Mouse (Mus musculus) midbrain, embryonic 14.5 days (tissue): ENCODE measurements around the gene Slfn5. TPM values are rescaled to one million over a fixed set of nuclear protein-coding genes. Genes with fewer than 3 reads are reported as not detected.

ENCODE experiments used
- ATAC-seq: fragments of 200-750 bp; cut with Nextera tagmentation; 2 replicates; pipeline ENCODE4 v1.8.0; 2017; ENCODE audit warnings: moderate number of reproducible peaks, moderate library complexity; ENCODE audit not compliant: low FRiP score, low TSS enrichment
- DNase-seq: peaks from one replicate; pipeline ENCODE4 v3.0.0-alpha.2; 2015
- H3K27ac ChIP-seq: fragments of 300-500 bp; sonication (generic); replicated peaks from 2 replicates; pipeline ENCODE4 v1.5.1; 2014; ENCODE audit warnings: mild to moderate bottlenecking, low read depth, low read length, moderate library complexity
- H3K27me3 ChIP-seq: fragments of 300-500 bp; sonication (generic); 2 replicates; pipeline ENCODE4 v1.6.1; 2014; ENCODE audit warnings: low read length, control low read depth, mixed read lengths; ENCODE audit not compliant: control insufficient read depth, insufficient read depth
- H3K36me3 ChIP-seq: fragments of 300-500 bp; sonication (generic); 2 replicates; pipeline ENCODE4 v1.6.1; 2014; ENCODE audit warnings: low read length, control low read depth; ENCODE audit not compliant: control insufficient read depth, insufficient read depth
- H3K4me1 ChIP-seq: fragments of 300-500 bp; sonication (generic); 2 replicates; pipeline ENCODE4 v1.6.1; 2014; ENCODE audit warnings: mild to moderate bottlenecking, antibody characterized with exemption, low read length, control low read depth; ENCODE audit not compliant: control insufficient read depth, insufficient read depth
- H3K4me2 ChIP-seq: fragments of 300-500 bp; sonication (generic); 2 replicates; pipeline ENCODE4 v1.6.1; 2014; ENCODE audit warnings: mild to moderate bottlenecking, low read length, moderate library complexity
- H3K4me3 ChIP-seq: fragments of 300-500 bp; sonication (generic); replicated peaks from 2 replicates; pipeline ENCODE4 v1.5.1; 2014; ENCODE audit warnings: low read depth, low read length
- H3K9ac ChIP-seq: fragments of 300-500 bp; sonication (generic); replicated peaks from 2 replicates; pipeline ENCODE4 v1.6.1; 2014; ENCODE audit warnings: mild to moderate bottlenecking, low read length, moderate library complexity
- H3K9me3 ChIP-seq: fragments of 300-500 bp; sonication (generic); 2 replicates; pipeline ENCODE4 v1.6.1; 2016; ENCODE audit warnings: low read length, control low read depth, mixed read lengths; ENCODE audit not compliant: control insufficient read depth
- WGBS: fragments of 180-500 bp; shearing (Covaris S2); extraction: QIAGEN DNeasy Blood & Tissue Kit; methylation state at CpG from one replicate; pipeline ENCODE4 v1.1.7; 2014; 5-methylcytosine and 5-hydroxymethylcytosine counted together
- polyA plus RNA-seq: library from polyadenylated mRNA; unstranded; fragments of >200 nt; fragmentation: Nextera tagmentation; extraction: Ambion mirVana; gene quantifications from 2 replicates; pipeline ENCODE4 v1.2.1, GENCODE M21; 2014

Slfn5 gene
- polyA plus RNA-seq, 1 experiment from 2014 or later = 2.6 TPM

- H3K36me3 ChIP-seq = no peaks in the 10 kb centered on the region
- WGBS = 76% methylated on average over 9 of the region's 9 CpGs
- ATAC-seq = no peak
- H3K4me1 ChIP-seq = no peaks in the 10 kb centered on the region
- H3K27me3 ChIP-seq = peaks cover 34% of the 10 kb centered on the region
- H3K9ac ChIP-seq = no peak overlapping the region
- no peak for DNase-seq
- no peaks in the 10 kb centered on the region for H3K9me3 ChIP-seq
- H3K4me2 ChIP-seq = no peak overlapping the region
- no peak overlapping the region for H3K27ac ChIP-seq
- no peak overlapping the region for H3K4me3 ChIP-seq
These were observed 1.7 kb downstream of the Slfn5 start for GRCm38 (mm10) chr11:82952612-82953542.

DNA sequence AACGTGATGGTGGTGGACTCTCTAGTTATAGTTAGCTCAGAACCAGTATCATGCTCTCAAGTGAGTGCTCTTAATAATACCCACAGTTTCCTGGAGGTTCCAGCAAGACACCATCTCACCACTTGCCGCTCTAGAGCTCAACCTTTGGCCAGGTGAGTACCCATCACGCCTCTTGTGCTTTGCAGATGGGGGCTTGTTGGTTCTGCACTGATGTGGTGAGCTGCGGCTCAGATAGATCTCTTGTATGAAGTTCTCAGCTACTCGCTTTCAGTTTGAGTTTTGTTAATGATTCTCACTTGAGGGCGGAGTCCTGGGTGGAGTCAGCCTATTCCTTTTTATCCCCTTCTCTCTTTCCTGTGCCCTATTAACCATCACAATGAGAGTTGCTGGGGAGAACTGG is 3.5 kb downstream of the Slfn5 start:
- DNase-seq = no peak
- no peaks in the 10 kb centered on the region for H3K4me1 ChIP-seq
- H3K9me3 ChIP-seq = no peaks in the 10 kb centered on the region
- H3K4me3 ChIP-seq = no peak overlapping the region
- H3K27ac ChIP-seq = no peak overlapping the region
- ATAC-seq = no peak
- H3K9ac ChIP-seq = no peak overlapping the region
- 80% methylated on average over 6 of the region's 6 CpGs for WGBS
- peaks cover 34% of the 10 kb centered on the region for H3K27me3 ChIP-seq
- H3K4me2 ChIP-seq = no peak overlapping the region
- H3K36me3 ChIP-seq = no peaks in the 10 kb centered on the region

GRCm38 (mm10) chr11:82956925-82957324 is 5.8 kb downstream of the Slfn5 start:
- Histone ChIP-seq H3K27ac (no peak overlapping the region), H3K4me1 (no peaks in the 10 kb centered on the region), H3K9me3 (no peaks in the 10 kb centered on the region), H3K36me3 (no peaks in the 10 kb centered on the region), H3K4me3 (no peak overlapping the region), H3K9ac (no peak overlapping the region), H3K4me2 (no peak overlapping the region), H3K27me3 (peaks cover 16% of the 10 kb centered on the region)
- DNase-seq = no peak
- ATAC-seq = no peak
- 74% methylated on average over 10 of the region's 10 CpGs for WGBS

- WGBS = 20% methylated on average over 4 of the region's 4 CpGs
- Histone ChIP-seq H3K4me2 (no peak overlapping the region), H3K9ac (no peak overlapping the region), H3K4me3 (no peak overlapping the region), H3K4me1 (no peaks in the 10 kb centered on the region), H3K9me3 (no peaks in the 10 kb centered on the region), H3K36me3 (no peaks in the 10 kb centered on the region), H3K27me3 (no peaks in the 10 kb centered on the region), H3K27ac (no peak overlapping the region)
- ATAC-seq (no peak), DNase-seq (peak; percentile 59)
These were observed 8.5 kb downstream of the Slfn5 start for GRCm38 (mm10) chr11:82959613-82960012.

DNA sequence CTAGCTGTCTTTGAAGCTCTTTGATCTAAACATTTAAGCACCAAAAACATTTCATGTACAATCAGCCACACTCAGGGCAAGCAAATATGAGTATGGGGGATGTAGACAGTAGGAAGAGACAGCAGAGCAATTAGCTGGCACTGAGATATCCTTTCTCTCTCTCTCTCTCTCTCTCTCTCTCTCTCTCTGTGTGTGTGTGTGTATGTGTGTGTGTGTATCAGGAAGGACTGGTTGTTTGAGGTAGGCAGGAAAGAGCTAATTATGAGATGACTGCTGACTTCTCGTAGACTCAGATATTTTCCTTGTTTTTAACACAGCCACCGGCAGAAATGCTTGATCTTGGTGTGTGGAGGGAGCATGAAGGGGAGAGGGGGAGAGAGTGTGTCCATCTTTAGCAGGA is 10.6 kb downstream of the Slfn5 start:
- no peak overlapping the region for H3K4me2 ChIP-seq
- no peaks in the 10 kb centered on the region for H3K36me3 ChIP-seq
- no peak for ATAC-seq
- DNase-seq = no peak
- no peaks in the 10 kb centered on the region for H3K4me1 ChIP-seq
- 94% methylated on average over 2 of the region's 2 CpGs for WGBS
- H3K27me3 ChIP-seq = no peaks in the 10 kb centered on the region
- no peak overlapping the region for H3K9ac ChIP-seq
- H3K4me3 ChIP-seq = no peak overlapping the region
- H3K9me3 ChIP-seq = no peaks in the 10 kb centered on the region
- no peak overlapping the region for H3K27ac ChIP-seq

- ATAC-seq = no peak
- Histone ChIP-seq H3K9me3 (no peaks in the 10 kb centered on the region), H3K36me3 (no peaks in the 10 kb centered on the region), H3K27ac (no peak overlapping the region), H3K9ac (no peak overlapping the region), H3K4me3 (no peak overlapping the region), H3K27me3 (no peaks in the 10 kb centered on the region), H3K4me1 (no peaks in the 10 kb centered on the region), H3K4me2 (no peak overlapping the region)
- 92% methylated on average over 8 of the region's 8 CpGs for WGBS
- no peak for DNase-seq
These were observed 11.1 kb downstream of the Slfn5 start for GRCm38 (mm10) chr11:82962215-82962614.

DNA sequence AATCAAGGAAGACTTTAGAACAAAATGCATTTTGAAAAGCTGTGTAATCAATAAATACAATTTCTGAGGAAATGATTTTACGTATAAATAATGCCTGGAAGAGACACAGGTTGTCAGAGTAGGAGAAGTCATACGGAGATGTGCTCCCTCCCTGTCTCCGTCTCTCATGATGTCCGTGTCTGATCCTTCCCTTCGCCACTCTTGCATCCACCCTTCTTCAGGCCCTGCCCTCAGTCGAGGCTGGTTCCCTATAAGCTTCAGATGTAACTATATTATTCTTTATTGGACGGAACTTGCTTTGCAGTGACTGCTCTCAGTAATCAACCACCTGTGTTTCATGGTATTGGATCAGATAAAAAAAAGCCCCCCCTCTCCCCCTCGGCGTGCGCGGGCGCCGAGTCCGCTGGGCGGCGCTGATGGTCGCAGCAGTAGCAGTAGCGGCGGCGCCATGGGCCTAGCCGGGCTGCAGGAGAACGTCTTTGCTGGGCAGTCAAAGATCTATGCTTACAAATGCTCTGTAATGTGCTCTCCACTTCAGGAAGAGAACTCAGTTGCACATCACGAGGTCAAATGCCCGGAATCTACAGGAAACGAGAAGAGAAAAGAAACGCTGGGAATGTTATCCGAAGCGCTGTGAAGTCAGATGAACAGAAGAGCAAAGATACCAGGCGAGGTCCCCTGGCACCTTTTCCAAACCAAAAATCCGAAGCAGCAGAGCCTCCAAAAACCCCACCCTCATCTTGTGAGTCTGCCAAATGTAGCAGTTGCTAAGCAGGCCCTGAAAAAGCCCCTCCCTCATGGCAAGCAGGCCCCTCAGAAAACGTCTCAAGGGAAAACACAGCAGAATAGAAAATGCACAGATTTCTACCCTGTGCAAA is 19.8 kb downstream of the Slfn5 start:
- no peak; the same call in 1 of the 2 replicates for ATAC-seq
- no peaks in the 10 kb centered on the region for H3K27me3 ChIP-seq
- peaks cover 8% of the 10 kb centered on the region for H3K4me1 ChIP-seq
- H3K9me3 ChIP-seq = no peaks in the 10 kb centered on the region
- peak overlapping the region; percentile 28 for H3K9ac ChIP-seq
- H3K27ac ChIP-seq = 0 out of 2 replicates have a peak overlapping the region, but pooled peaks have one; percentile 2
- H3K4me2 ChIP-seq = peak overlapping the region; percentile 49
- WGBS = 6% methylated on average over 31 of the region's 31 CpGs
- H3K36me3 ChIP-seq = no peaks in the 10 kb centered on the region
- peak overlapping the region; percentile 20 for H3K4me3 ChIP-seq
- DNase-seq = peak; percentile 83

DNA sequence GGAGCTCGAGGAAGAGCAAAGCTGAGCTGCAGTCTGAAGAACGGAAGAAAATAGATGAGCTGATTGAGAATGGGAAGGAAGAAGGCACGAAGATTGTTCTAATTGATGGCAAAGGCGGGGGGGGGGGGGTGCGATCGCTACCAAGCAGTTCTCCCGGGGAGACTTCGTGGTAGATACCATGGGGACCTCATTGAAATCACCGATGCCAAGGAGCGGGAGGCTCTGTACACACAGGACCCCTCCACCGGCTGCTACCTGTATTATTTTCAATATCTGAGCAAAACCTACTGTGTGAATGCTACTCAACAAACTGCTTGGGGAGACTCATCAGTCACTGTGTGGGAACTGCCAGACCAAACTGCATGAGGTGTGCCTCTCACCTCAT is 20.4 kb downstream of the Slfn5 start:
- Histone ChIP-seq H3K4me2 (peak overlapping the region; percentile 49), H3K27ac (no peak overlapping the region), H3K36me3 (no peaks in the 10 kb centered on the region), H3K4me1 (peaks cover 8% of the 10 kb centered on the region), H3K27me3 (no peaks in the 10 kb centered on the region), H3K9me3 (no peaks in the 10 kb centered on the region), H3K4me3 (peak overlapping the region; percentile 20), H3K9ac (peak overlapping the region; percentile 28; the same call in 1 of the 2 replicates)
- no peak for DNase-seq
- 67% methylated on average over 11 of the region's 11 CpGs for WGBS
- no peak for ATAC-seq
